Mouse (Mus musculus) lung, adult 2 months (tissue): ENCODE results near the gene Ankrd44.

Experiments
- CTCF ChIP-seq: fragments of 200-500 bp; IDR thresholded peaks from 2 replicates; pipeline ENCODE4 v1.5.1; 2011; ENCODE audit warnings: mild to moderate bottlenecking, low read length, control low read depth; ENCODE audit not compliant: insufficient read depth
- POLR2A ChIP-seq: fragments of 200-500 bp; IDR thresholded peaks from 2 replicates; pipeline ENCODE4 v1.6.1; 2011; ENCODE audit warnings: low read depth, mild to moderate bottlenecking, control low read depth, low read length, borderline replicate concordance; ENCODE audit errors: extremely low read depth

DNA sequence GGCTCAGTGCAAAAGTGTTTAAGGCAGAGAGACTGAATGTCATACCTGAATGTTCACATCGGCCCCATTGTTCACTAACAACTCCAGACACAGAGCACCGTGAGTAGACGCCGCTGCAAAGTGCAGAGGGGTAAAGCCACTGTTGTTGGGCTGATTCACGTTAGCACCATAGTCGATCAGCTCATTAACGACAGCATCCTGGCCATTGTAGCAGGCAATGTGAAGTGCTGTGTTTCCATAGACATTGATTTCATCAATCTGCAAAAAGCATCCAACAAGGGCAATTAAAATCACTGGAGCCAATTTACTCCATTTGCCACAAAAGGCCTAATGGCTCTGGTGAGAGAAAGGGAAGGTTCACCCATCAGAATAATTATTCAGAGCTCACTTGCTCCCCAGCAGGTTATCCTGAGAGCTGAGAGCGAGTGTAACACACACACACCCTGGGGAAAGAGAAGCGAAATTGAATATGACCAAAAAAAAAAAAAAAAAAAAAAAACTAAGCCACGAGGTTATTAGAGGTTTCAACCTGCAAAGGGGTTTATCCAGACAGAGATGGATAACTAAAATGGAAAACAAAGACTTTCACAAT lies 163.9 kb downstream of the Ankrd44 start:
- TF ChIP-seq CTCF (no peak), POLR2A (no peak)
